Mouse (Mus musculus) limb, embryonic 14.5 days (tissue): ENCODE data around the gene Kbtbd7. TPM values are rescaled to one million over a fixed set of nuclear protein-coding genes. Genes with fewer than 3 reads are reported as not detected.
"Not testable (repeated sequence)": the region's sequence is repeated elsewhere in the genome, so short reads cannot be mapped to it uniquely, and the experiment has no call there.

Experiments
- ATAC-seq: fragments of 200-750 bp; cut with Nextera tagmentation; 2 replicates; pipeline ENCODE4 v1.8.0; 2017; ENCODE audit warnings: low read depth, moderate number of reproducible peaks, moderate TSS enrichment; ENCODE audit not compliant: low FRiP score
- DNase-seq: peaks from one replicate; pipeline ENCODE4 v3.0.0-alpha.2; 2015; ENCODE audit warnings: low spot score
- H3K27ac ChIP-seq: fragments of 300-500 bp; sonication (generic); replicated peaks from 2 replicates; pipeline ENCODE4 v1.5.1; 2014; ENCODE audit warnings: low read depth, mild to moderate bottlenecking, low read length, moderate library complexity, mixed read lengths
- H3K27me3 ChIP-seq: fragments of 300-500 bp; sonication (generic); 2 replicates; pipeline ENCODE4 v1.6.1; 2014; ENCODE audit warnings: low read length, mixed read lengths; ENCODE audit not compliant: control insufficient read depth, insufficient read depth
- H3K36me3 ChIP-seq: fragments of 300-500 bp; sonication (generic); 2 replicates; pipeline ENCODE4 v1.6.1; 2014; ENCODE audit warnings: mild to moderate bottlenecking, low read length, moderate library complexity, mixed read lengths; ENCODE audit not compliant: control insufficient read depth, insufficient read depth
- H3K4me1 ChIP-seq: fragments of 300-500 bp; sonication (generic); 2 replicates; pipeline ENCODE4 v1.6.1; 2014; ENCODE audit warnings: antibody characterized with exemption, low read length, mixed read lengths; ENCODE audit not compliant: control insufficient read depth, insufficient read depth
- H3K4me2 ChIP-seq: fragments of 300-500 bp; sonication (generic); replicated peaks from 2 replicates; pipeline ENCODE4 v1.6.1; 2014; ENCODE audit warnings: low read depth, mild to moderate bottlenecking, low read length, moderate library complexity; ENCODE audit not compliant: severe bottlenecking
- H3K4me3 ChIP-seq: fragments of 300-500 bp; sonication (generic); replicated peaks from 2 replicates; pipeline ENCODE4 v1.5.1; 2014; ENCODE audit warnings: low read length
- H3K9ac ChIP-seq: fragments of 300-500 bp; sonication (generic); 2 replicates; pipeline ENCODE4 v1.6.1; 2014; ENCODE audit warnings: mild to moderate bottlenecking, low read depth, low read length, moderate library complexity; ENCODE audit not compliant: severe bottlenecking
- H3K9me3 ChIP-seq: fragments of 300-500 bp; sonication (generic); 2 replicates; pipeline ENCODE4 v1.6.1; 2016; ENCODE audit warnings: low read length; ENCODE audit not compliant: control insufficient read depth
- POLR2A ChIP-seq: fragments of 200-500 bp; IDR thresholded peaks from 2 replicates; pipeline ENCODE4 v1.8.0; 2012; ENCODE audit warnings: inconsistent platforms, mild to moderate bottlenecking, moderate library complexity, borderline replicate concordance; ENCODE audit not compliant: insufficient read depth, insufficient read length; ENCODE audit errors: extremely low read depth
- WGBS: fragments of 180-500 bp; shearing (Covaris S2); extraction: QIAGEN DNeasy Blood & Tissue Kit; methylation state at CpG from one replicate; pipeline ENCODE4 v1.1.7; 2014; 5-methylcytosine and 5-hydroxymethylcytosine counted together
- polyA plus RNA-seq, 2 experiments: library from polyadenylated mRNA; depleted of rRNA in 1 of 2; stranded (reverse) in 1 of 2; unstranded in 1 of 2; fragments of >200 nt; fragmentation: Nextera tagmentation in 1 of 2; extraction: Ambion mirVana in 1 of 2; gene quantifications; 2 replicates each; pipeline versions ENCODE4 v1.2.1 to v1.2.3; 2012 to 2014

Gene Kbtbd7
- polyA plus RNA-seq, 2 experiments, result 9.8 to 14.0 TPM

GRCm38 (mm10) chr14:79434068-79434467 lies 7.8 kb downstream of the Kbtbd7 start:
- DNase-seq, result no peak
- Histone ChIP-seq H3K4me1 (no peaks in the 10 kb centered on the region), H3K27me3 (no peaks in the 10 kb centered on the region), H3K4me2 (no peak overlapping the region), H3K36me3 (no peaks in the 10 kb centered on the region), H3K27ac (no peak overlapping the region), H3K9me3 (no peaks in the 10 kb centered on the region), H3K9ac (no peak overlapping the region), H3K4me3 (no peak overlapping the region)
- no peak for ATAC-seq
- no peak for TF ChIP-seq POLR2A
- WGBS, result 85% methylated on average over 1 of the region's 1 CpGs

- Histone ChIP-seq H3K27me3 (no peaks in the 10 kb centered on the region), H3K9me3 (no peaks in the 10 kb centered on the region), H3K4me1 (no peaks in the 10 kb centered on the region), H3K4me3 (no peak overlapping the region), H3K36me3 (no peaks in the 10 kb centered on the region), H3K4me2 (no peak overlapping the region), H3K27ac (no peak overlapping the region), H3K9ac (no peak overlapping the region)
- DNase-seq (no peak), ATAC-seq (no peak)
- TF ChIP-seq POLR2A, result no peak
- WGBS, result 81% methylated on average over 2 of the region's 2 CpGs
These were observed 14.3 kb downstream of the Kbtbd7 start for GRCm38 (mm10) chr14:79440655-79441054.

GRCm38 (mm10) chr14:79441441-79441840 lies 15.1 kb downstream of the Kbtbd7 start:
- Histone ChIP-seq H3K27me3 (no peaks in the 10 kb centered on the region), H3K4me1 (no peaks in the 10 kb centered on the region), H3K36me3 (no peaks in the 10 kb centered on the region), H3K9ac (no peak overlapping the region), H3K9me3 (no peaks in the 10 kb centered on the region), H3K27ac (no peak overlapping the region), H3K4me3 (no peak overlapping the region), H3K4me2 (no peak overlapping the region)
- TF ChIP-seq POLR2A, result no peak
- 76% methylated on average over 5 of the region's 5 CpGs for WGBS
- ATAC-seq (no peak), DNase-seq (no peak)

- Histone ChIP-seq H3K4me3 (no peak overlapping the region), H3K4me2 (no peak overlapping the region), H3K9me3 (no peaks in the 10 kb centered on the region), H3K27me3 (no peaks in the 10 kb centered on the region), H3K4me1 (no peaks in the 10 kb centered on the region), H3K27ac (no peak overlapping the region), H3K9ac (no peak overlapping the region), H3K36me3 (no peaks in the 10 kb centered on the region)
- WGBS, result 86% methylated on average over 9 of the region's 9 CpGs
- ATAC-seq (no peak), DNase-seq (no peak)
- no peak for TF ChIP-seq POLR2A
These were observed 18.3 kb downstream of the Kbtbd7 start for GRCm38 (mm10) chr14:79444601-79445000.

GRCm38 (mm10) chr14:79445055-79445620 lies 18.8 kb downstream of the Kbtbd7 start:
- H3K27me3 ChIP-seq, result no peaks in the 10 kb centered on the region
- H3K4me2 ChIP-seq, result no peak overlapping the region
- H3K36me3 ChIP-seq, result no peaks in the 10 kb centered on the region
- H3K4me1 ChIP-seq, result no peaks in the 10 kb centered on the region
- DNase-seq (no peak), ATAC-seq (no peak)
- no peaks in the 10 kb centered on the region for H3K9me3 ChIP-seq
- H3K9ac ChIP-seq, result no peak overlapping the region
- H3K27ac ChIP-seq, result no peak overlapping the region
- whole genome bisulfite sequencing, result 71% methylated on average over 16 of the region's 16 CpGs
- TF ChIP-seq POLR2A, result no peak
- no peak overlapping the region for H3K4me3 ChIP-seq

GRCm38 (mm10) chr14:79451681-79452590 lies 25.6 kb downstream of the Kbtbd7 start, which contains the start of gene Kbtbd6:
TSS of gene Kbtbd6 (plus strand) at chr14:79451835.
- not testable (repeated sequence) for H3K27me3 ChIP-seq, H3K9me3 ChIP-seq, H3K4me1 ChIP-seq, H3K36me3 ChIP-seq
- WGBS, result 14% methylated on average over 36 of the region's 89 CpGs
- Histone ChIP-seq H3K27ac (0 out of 2 replicates have a peak within 1 kb of the TSS, but pooled peaks have one; percentile 48), H3K4me3 (peak within 1 kb of the TSS; percentile 49), H3K4me2 (peak within 1 kb of the TSS; percentile 58), H3K9ac (peak within 1 kb of the TSS; percentile 52)
- ATAC-seq (peak; percentile 92), DNase-seq (peak; percentile 98)

- WGBS, result 100% methylated on average over 6 of the region's 10 CpGs
- H3K9me3 ChIP-seq, result not testable (repeated sequence)
These were observed 26.3 kb downstream of the Kbtbd7 start for GRCm38 (mm10) chr14:79452591-79452934.

More at GRCm38 (mm10) chr14:79452591-79452934, 26.3 kb downstream of the Kbtbd7 start:
- not testable (repeated sequence) for ATAC-seq, DNase-seq, H3K4me3 ChIP-seq, H3K27me3 ChIP-seq, H3K36me3 ChIP-seq, H3K4me1 ChIP-seq, H3K9ac ChIP-seq, H3K27ac ChIP-seq, H3K4me2 ChIP-seq
